Mouse (Mus musculus) adrenal gland, postnatal 36 days (tissue): ENCODE measurements around the gene Zfp991. TPM values are rescaled to one million over a fixed set of nuclear protein-coding genes. Genes with fewer than 3 reads are reported as not detected.
A peak's percentile ranks its signal among the peaks of the same experiment; 100 is the strongest.
"Not testable (repeated sequence)": the region's sequence is repeated elsewhere in the genome, so short reads cannot be mapped to it uniquely, and the experiment has no call there.

Experiments
- DNase-seq, 2 experiments: peaks; one replicate each; pipeline ENCODE4 v3.0.0; 2021; ENCODE audit warnings: mixed read lengths in 1 of 2
- long read RNA-seq, 2 experiments: library from polyadenylated mRNA; stranded (forward); transcript quantifications; one replicate each; pipeline ENCODE4 v2.0.0; 2021; ENCODE audit warnings: borderline sequencing depth in 2 of 2
- total RNA-seq, 2 experiments: library from RNA; stranded (reverse); gene quantifications; 2 replicates each; pipeline ENCODE4 v1.2.3; 2021

The Zfp991 gene
- total RNA-seq = 10 to 100 TPM in 1 of 2 experiments, 1 to 10 TPM in 1; 6.4 to 10.3 TPM
- long read RNA-seq, experiment 1, partial matches to known transcripts = 0 of 4 reads
- long read RNA-seq, experiment 1, other reads (novel, unspliced or antisense) = 4 of 4 reads
- long read RNA-seq, experiment 2 = 0 reads

DNA sequence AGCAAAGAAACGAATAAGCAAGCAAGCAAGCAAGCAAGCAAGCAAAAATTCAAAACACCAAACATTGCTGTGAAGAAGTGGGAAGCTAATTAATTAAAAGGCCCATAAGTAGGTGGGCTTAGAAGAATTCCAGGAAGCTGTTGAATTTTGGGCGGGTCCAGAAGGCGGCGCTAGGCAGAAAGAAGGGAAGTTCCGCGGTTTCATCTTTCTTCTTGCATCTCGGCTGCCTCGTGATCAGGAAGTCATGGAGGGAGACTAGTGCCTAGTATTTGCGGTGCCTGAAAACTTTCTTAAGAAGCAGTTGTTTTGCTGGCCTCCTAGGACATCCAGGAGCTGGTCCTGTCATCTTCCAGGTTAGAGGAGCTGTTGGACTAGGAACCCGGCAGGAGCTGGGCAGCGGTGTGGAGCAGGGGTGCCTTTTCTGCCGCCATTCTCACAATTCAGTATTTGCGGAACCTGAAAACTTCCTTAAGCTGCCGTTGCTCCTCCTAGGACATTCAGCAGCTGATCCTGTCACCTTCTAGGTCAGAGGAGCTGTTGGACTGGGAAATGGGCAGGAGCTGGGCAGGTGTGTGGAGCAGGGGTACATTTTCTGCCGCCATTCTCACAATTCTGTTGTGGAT is at the start of gene Zfp991:
Gene Zfp991 (plus strand): TSS at position 202 of the 623 bp plus-strand sequence.
- not testable (repeated sequence) for DNase-seq

- DNase-seq = not testable (repeated sequence)
Observed at GRCm38 (mm10) chr4:147095641-147096040, 36.2 kb upstream of the Zfp991 start.

DNA sequence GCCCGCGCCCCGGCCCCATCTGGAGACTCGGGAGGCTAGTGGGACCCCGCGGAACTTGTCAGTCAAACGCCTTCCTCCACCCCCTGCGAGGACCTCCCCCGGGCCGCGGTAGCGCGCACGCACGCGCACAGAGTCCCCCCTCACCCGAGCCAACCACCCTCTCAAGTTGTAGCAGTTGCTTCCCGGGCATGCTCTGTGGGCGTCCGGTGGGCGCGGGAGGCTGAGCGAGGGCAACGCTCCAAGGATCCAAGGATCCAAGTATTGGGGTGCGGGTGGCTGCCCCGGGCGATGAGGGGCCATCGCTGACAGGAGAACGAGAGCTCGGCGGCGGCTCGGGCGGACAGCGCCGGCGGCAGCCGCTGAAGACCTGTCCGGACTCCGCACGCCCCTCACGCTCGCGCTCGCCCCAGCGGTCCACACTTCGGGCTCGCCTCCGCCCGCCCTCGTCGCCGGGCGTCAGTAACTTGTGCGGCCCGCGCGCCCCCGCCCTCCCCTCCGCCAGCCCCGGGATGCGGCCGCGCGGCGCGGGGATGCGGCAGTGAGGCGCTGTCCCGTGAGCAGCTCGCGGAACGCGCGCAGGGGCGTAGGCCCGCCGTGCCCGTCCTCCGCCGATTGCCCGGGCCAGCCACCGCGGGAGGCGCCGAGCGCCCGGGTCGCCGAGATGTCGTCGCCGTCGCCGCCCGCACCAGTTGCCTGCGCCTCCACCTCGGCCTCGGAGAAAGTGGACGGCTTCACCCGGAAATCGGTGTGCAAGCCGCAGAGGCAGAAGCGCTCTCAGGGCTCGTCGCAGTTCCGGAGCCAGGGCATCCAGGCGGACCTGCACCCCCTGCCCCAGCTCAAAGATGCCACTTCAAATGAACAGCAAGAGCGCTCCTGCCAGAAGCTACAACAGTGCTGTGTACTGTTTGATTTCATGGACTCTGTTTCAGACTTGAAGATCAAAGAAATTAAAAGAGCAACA is 29.9 kb upstream of the Zfp991 start:
- not testable (repeated sequence) for DNase-seq

DNA sequence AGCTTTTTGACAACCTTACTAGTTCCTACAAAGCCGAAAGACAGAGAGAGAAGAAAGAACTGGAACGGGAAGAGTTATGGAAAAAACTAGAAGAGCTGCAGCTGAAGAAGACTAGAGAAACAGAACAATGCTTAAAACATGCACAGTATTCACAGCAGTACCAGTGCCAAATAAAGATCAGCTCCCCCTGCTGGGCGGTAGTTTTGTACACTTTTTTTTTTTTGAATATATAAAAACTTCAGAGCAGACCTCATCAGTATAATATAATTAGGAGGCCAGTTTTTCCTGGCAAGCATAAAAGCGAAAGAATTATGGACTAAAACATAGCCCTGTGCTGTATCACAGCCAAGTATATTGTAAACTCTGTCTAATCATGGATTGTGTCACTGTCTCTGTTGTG is 28.0 kb upstream of the Zfp991 start:
- DNase-seq = not testable (repeated sequence)

DNA sequence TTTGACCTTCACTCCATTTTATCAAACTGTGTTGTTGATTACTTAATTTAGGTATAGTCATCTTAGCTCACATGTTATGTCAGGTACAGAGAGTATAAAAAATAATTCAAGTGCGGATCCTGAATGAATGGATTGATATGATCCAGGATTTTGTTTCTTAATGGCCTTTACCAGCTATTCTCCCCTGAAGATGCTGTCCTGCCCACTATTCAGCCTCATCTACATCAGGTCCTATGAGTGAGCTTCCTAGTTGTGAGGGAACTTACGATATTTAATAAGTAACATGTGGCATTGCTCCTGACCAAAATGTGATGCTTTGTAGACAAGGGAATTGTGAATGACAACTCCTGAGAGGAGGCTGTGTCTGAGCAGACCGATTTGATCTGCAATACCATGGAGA is 14.0 kb upstream of the Zfp991 start:
- not testable (repeated sequence) for DNase-seq

DNA sequence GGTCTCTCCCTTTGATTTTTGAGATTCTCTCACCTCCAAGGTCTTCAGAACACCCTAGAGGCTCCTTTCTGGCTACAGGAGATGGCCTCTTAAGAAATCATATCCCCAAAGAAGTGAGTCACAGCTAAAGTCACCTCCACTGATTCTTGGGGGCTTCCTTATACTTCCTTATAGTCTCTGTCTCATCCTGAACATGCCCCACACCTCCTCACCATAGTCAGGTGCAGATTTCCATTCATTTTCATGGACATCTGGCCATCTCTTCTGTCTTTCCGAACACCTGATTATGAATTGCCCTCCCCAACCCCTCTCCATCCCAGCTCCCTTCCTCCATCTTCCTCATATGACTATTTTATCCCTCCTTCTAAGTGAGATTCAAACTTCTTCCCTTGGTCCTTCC is 9.6 kb upstream of the Zfp991 start:
- DNase-seq = not testable (repeated sequence)

GRCm38 (mm10) chr4:147123797-147124196 is 8.0 kb upstream of the Zfp991 start:
- not testable (repeated sequence) for DNase-seq

GRCm38 (mm10) chr4:147124400-147125306 is 7.2 kb upstream of the Zfp991 start:
- peak; percentile 45 to 61 for DNase-seq

DNA sequence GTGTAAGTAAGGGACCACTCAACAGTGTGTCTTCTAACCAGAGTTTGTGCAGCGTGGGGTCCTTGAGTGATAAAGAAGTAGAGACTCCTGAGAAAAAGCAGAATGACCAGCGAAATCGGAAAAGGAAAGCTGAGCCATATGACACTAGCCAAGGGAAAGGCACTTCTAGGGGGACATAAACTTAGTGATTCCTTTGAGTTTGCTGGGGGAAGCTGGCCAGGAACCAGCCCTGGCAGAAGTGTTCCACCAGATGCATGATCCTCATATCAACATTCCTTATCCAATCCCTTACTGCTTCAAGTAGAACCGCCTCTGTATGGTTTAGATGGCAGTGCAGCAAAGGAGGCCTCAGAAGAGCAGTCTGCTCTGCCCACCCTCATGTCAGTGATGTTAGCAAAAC is 6.5 kb upstream of the Zfp991 start:
- not testable (repeated sequence) for DNase-seq

- not testable (repeated sequence) for DNase-seq
Observed at GRCm38 (mm10) chr4:147125870-147126269, 6.0 kb upstream of the Zfp991 start.

DNA sequence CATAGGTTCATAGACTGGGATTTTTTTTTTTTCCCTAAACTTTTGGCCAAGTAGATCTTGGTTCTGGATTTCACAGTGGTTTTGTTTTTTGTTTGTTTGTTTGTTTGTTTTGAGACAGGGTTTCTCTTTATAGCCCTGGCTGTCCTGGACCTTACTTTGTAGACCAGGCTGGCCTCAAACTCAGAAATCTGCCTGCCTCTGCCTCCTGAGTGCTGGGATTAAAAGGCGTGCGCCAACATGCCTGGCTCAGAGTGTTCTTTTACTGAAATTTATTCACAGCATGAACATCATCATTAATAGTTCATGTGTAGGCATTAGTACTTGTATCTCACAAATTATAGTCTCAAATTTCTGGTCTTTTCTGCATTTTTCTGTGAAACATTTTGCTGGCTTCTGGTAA is 5.4 kb upstream of the Zfp991 start:
- DNase-seq = not testable (repeated sequence)

DNA sequence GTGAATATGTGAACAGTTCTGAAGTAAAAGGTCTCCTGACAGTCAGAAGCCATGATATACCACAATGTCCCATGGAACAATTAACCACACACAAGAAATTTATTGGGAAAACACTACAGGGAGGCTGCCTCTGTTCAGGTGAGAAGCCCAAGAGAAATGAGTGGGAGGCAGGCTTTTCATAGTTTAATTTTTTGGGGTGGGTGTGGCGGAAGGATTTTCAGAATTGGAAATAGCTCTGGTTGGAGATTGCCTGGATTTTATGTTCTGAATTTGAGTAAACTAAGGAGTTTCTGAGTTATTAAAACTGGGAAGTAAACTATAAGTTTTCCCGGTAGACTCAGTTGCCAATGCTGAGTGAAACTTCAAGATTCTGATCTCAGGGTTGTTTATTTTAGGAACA is 4.7 kb upstream of the Zfp991 start:
- not testable (repeated sequence) for DNase-seq

- DNase-seq = not testable (repeated sequence)
Observed at GRCm38 (mm10) chr4:147128152-147128551, 3.7 kb upstream of the Zfp991 start.

- DNase-seq = not testable (repeated sequence)
Observed at GRCm38 (mm10) chr4:147133596-147133995, 1.8 kb downstream of the Zfp991 start.

DNA sequence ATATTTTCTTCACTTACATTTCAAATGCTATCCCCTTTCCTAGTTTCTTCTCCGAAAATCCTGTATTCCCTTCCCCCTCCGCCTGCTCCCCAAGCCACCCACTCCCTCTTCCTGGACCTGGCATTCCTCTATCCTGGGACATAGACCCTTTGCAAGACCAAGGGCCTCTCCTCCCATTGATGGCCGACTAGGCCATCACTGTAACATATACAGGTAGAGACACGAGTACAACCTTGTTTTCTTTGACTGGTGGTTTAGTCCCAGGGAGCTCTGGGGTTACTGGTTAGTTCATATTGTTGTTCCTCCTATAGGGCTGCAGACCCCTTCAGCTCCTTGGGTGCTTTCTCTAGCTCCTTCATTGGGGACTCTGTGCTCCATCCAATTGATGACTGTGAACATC is 9.9 kb downstream of the Zfp991 start:
- DNase-seq = not testable (repeated sequence)

DNA sequence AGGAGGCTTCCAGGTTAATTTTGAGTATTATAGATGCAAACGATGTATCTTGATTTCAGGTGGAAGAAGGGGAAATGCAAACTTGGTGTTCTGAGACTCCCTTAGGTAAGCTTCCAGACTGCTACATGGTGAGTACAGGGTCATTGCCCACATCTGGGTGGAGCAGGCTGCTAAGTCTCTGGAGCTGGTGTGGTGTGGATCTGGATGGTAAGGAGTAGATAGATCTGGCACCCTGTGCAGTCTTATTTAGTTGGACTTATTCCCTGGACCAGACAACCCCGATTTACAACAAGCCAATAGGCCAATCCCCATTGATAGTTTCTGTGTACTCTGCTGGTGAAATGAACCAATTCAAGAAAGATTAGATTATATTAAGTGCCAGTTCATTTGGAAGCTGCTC is 33.4 kb downstream of the Zfp991 start:
- not testable (repeated sequence) for DNase-seq

DNA sequence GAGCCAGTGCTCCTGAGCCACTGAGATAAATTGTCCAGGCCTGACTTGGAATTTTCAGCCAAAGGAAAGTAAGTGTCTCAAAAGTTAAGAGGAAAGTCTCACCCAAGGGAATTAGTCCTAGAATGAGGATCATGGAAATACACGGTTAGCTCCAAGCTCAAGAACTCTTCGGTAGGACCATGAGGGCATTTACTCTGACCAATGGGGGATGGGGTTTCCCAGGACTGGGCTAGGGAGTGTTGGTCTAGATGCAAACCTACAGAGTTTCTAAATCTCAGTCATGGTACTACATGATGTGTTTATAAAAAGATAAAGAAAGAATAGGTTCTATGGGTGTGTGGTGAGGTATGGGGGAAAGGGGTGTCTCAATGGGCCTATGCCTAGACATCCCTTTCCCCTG is 38.7 kb downstream of the Zfp991 start:
- DNase-seq = not testable (repeated sequence)

DNA sequence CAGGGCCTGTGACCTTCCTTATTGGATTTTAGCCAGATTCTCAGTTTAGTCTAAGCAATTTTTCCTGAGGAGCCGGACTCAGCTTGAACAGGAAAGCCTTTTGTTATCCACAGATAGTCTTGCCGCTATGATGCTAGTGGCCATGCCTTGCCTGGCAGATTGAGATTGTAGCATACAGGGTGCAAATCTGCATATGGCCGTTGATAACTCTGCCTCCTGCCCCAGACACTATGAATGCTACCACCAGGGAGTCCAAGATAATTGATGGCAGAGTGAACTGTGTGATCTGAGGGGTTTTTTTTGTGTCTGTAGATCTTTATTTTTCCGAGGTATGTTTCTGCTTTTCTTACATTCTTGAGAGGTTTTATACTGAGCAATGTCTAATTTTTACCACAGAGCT is 39.7 kb downstream of the Zfp991 start:
- not testable (repeated sequence) for DNase-seq

DNA sequence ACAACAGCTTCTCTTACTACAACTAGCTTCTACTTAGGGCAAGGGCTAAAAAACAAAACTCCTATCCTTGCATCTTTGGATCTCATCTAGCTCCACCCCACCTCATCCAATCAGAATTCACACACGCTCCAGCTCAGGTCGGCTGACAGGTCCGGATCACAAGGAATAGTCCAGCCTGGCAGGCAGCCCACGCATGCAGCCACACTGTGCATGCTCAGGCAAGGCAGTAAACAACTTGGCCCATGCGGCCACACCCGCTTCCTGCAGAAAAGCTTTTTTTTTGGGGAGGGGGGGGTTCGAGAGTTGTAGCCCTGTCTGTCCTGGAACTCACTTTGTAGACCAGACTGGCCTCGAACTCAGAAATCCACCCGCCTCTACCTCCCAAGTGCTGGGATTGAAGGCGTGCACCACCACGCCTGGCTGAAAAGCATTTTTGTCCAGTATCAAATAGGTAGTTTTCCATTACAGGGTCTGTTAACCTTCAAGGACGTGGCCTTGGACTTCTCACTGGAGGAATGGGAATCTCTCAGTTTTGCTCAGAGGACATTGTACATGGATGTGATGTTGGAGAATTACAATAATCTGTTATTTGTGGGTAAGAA is 44.5 kb downstream of the Zfp991 start:
- DNase-seq = not testable (repeated sequence)

DNA sequence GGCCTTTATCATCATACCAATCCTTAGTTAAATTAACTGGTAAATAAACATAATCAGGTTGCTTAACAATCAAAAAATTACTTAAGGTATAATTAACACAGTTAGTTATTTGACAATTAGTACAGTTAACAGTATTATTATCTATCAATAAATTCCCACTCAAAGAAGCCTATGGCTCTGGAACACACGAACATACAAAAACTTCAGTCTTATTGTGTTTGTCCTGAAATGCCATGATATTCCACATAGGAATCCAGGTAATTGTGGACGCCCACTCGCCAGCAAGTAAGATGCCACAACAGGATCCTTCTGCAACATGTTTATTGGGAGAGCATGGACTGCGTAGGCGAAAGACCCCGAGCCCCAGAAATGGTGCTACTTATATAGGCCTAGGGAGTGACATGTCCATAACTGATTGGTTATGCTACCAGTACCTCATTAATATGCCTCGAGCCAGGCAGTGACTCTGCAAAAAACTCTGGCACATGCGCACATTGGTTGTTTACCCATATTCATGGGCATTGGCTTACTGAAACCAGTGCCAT is 49.4 kb downstream of the Zfp991 start:
- not testable (repeated sequence) for DNase-seq
